Mouse (Mus musculus) gastrocnemius, postnatal 25 days (tissue): ENCODE data around the gene Wdr54. TPM values are rescaled to one million over a fixed set of nuclear protein-coding genes. Genes with fewer than 3 reads are reported as not detected.

Experiments
- DNase-seq: peaks from one replicate; pipeline ENCODE4 v3.0.0; 2022
- total RNA-seq, 2 experiments: library from RNA; stranded (reverse); gene quantifications; 1 replicate in 1 of 2; 2 replicates in 1 of 2; pipeline ENCODE4 v1.2.3; 2021

Wdr54 gene
- total RNA-seq, 2 experiments from 2014 or later, result 1.2 to 1.4 TPM

DNA sequence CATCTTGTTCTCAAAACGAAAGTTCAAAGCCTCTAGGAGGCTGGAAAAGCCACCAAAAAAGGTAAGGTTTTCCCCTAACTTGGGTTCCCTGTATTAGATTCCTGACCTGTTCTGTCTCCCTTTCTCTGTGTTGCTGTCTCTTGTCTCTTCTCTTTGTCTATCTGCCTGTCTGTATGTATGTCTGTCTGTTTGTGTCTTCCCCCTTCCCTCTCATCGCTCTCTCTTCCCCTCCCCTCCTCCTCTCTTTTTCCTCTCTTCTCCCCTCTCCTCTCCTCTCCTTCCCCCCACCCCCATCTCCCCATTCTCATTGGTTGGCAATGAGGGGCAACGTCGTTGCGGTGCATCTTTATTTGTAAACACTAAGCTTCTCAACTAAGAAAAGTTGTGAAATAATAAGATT lies 30.9 kb downstream of the Wdr54 start, which contains the start of gene Ino80b:
Gene Ino80b, minus strand, starts transcription at position 101 of the 400 bp plus-strand sequence.
- DNase-seq, result no peak

DNA sequence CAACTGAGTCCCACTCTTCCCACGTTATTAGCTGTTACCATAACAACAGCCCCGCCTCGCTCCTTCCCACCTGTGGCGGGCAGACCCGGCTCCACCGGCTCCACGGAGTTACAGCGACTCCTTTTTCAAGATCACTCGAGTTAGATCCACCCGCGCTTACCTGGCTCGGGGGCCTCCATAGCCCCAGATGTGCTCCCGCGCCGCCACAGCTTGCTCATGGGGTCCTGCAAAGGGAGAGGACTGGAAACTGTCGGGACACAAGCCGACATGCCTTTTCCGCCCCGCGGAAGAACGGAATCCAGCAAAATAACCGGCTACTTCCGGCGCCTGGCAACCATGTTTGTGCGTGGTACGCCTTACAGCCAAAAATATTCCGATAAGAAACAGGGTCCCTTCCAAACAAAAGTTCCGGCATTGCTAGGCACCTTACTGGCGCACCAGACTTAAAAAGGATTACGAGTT lies 31.3 kb downstream of the Wdr54 start:
- DNase-seq, result peak; percentile 89

DNA sequence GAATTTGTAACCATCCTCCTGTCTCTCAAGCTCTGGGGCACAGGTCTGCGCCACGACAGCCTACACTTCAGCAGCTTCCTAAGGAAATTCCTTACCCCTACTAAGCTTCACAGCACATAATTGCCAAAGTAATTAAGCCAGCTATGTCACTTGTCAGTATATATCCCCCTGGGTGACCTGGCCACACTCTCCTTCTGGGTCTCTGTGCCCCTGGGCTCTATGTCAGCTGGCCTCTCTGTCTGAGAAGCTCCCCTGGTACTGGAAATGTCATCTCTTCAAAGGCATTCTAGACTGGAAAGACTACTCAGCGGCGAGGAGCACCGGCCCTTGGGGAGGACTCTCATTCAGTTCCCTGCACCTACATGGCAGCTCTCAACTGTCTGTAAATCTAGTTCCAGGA lies 33.2 kb downstream of the Wdr54 start:
- DNase-seq, result no peak

DNA sequence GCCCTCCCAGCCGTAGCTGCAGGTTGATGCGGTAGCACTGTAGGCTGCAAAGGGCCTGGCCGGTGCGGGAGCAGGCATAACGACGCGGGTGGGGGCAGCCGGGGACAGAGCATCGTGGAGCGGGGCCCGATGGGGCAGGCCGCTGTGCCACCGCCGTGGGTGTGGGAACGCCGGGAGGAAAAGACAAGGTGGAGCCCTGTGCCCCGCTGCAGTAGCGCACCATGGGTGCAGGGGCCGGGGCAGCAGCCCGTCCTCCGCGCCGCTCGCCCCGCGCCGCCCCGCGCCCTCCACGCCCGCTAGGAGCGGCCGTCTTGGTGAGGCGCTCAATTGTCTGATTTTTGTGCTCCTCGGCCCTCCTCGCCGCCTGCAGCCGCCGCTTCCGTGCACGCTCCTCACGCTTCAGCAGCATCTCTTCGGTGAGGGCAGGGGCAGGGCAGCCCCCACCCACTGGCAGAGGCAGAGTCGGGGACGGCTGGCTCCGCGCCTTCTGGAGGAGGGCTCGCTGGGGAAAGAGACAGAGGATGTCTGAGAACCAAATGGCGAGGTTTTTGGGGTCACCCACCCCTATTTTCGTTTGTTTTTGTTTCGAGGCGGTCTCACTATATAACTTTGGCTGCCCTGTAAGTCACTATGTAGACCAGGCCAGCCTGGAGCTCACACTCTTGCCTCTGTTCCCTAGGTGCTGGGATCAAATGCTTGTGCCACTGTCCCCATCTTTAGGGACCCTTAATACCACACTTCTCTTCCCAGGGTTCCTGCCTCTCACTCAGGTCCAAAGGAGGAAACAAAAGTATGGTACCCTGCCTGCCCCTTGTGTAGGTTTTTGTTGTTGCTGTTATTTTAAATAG lies 34.1 kb downstream of the Wdr54 start:
- no peak for DNase-seq

DNA sequence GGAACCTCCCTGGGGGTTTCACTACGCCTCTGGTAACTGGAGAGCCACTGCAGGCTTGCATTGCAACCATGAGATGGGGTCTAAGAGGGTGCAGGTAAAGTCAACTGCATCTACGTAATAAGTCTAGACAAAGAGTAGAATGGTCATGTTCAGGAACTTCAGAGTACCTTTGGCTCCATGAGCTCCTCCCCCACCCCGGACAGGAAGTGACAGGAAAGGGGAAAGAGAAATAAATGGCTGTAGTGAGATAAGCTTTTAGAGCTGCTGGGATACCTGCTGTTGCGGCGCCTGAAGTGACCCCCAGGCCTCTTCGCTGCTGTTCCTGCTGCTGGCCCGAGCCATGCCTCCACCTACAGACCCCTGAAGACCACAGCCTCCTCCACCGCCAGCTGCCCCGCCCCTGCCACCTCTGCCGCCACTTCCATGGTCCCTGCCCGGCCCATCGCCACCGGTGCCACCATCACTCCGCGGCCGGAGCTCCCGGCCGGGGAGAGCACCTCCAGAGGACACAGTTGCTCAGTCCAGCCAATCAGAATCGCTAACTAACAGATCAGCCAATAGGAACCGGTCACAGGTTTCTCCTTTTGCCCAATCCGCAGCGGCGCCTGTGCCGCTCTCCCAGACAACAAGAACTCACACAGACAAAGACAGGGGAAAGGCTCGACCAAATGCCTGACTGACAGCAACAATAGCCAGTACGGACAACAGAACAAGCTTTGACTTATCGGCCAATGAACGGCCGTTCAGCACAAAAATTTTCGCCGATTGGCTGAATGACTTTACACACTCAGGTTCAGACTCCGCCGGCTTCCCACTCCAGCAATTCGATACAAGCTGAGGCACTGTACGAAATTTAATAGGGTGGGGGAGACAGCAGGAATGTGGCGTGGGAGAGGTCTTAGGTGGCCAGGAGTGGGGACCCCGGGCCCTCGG lies 35.0 kb downstream of the Wdr54 start, which contains the start of gene Wbp1:
Gene Wbp1, minus strand, starts transcription at position 630 of the 933 bp plus-strand sequence.
- DNase-seq, result peak; percentile 96

DNA sequence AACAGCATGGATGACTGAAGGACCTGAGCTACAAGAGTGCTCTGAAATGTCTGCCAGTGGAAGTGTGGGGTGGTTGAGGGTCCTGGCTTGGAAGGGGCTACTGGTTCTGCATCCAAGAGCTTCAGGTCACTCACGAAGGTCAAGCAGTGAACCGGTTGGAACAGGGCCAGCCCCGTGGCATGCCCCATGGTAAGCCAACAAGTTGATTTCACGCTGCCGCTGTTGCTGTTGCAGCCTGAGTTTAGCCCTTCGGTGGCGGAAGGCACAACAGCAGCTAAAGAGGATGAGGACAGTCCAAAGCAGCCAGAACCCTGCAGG lies 36.5 kb downstream of the Wdr54 start:
- DNase-seq, result no peak

DNA sequence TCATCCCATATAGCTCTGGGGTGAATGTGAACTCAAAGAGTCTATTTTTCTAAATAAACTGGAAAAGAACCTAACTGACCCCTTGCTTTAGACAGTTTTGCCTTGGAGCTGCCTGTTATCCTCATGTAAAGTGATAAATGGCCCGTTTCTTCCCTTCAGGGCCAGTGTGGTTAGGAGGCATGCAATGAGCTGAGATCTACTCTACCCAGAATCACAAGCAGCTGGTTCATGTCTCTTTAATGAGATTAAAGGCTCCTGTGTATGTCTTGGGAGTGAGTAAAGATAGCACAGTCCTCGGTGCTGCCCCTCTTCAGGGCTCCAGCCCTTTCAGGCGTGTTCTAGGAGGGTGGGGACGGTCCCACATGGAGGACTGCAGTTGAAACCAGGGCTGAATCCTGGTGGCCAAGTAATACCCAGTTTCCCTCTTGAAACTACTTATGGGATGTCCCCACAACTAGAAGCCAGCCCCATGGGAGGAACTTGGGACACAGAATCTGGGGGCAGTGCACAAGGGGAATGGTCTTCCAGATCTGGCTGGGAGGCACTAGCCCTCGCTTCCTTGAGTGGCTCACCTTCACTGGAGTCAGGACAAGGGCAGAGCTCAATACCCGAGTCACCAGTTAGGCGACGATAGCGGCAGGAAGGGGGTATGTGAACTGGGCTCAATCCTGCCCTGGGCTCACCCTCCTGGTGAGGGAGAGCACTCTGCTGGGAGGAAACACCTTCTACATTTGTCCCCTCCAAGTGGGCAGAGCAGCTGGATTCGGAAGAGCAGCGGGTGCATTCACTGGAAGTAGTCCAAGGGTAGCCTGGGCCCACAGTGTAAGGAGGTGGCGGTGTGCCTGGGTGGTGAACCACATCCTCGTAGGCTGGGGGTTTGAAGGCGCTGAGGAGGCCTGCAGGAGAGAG lies 37.1 kb downstream of the Wdr54 start:
- no peak for DNase-seq

DNA sequence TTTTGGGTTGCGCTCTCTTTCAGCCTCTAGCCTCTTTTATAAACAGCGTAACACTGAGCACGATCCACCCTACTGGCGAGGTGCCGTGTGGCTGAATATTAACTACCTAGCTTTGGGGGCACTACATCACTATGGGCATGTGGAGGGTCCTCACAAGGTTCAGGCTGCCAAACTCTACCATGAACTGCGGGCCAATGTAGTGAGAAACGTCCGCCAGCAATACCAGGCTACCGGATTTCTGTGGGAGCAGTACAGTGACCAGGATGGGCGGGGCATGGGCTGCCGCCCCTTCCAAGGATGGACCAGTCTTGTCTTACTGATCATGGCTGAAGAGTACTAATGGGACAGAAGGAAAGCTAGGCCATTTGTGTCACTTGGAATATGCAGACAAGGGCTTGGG lies 37.8 kb downstream of the Wdr54 start:
- DNase-seq, result no peak

DNA sequence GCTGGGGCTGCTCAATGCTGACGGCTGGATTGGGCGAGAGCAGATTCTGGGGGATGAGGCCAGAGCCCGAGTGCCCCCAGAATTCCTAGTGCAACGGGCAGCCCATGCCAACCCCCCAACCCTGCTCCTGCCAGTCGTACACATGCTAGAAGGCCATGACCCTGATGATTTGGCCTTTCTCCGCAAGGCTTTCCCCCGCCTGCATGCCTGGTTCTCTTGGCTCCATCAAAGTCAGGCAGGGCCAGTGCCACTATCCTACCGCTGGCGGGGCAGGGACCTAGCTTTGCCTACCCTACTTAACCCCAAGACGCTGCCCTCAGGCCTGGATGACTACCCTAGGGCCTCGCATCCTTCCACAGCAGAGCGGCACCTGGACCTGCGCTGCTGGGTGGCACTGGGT lies 38.6 kb downstream of the Wdr54 start:
- DNase-seq, result no peak

DNA sequence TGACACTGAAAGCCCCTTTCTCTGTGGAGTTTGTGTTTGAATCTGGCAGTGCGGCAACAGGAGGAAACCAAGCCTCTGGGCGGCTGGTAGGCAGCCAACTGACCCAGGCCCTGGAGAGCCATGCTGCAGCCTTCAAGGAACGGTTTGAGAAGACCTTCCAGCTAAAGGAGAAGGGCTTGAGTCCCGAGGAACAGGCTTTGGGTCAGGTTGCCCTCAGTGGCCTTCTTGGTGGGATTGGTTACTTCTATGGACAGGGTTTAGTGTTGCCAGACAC lies 39.1 kb downstream of the Wdr54 start:
- no peak for DNase-seq

DNA sequence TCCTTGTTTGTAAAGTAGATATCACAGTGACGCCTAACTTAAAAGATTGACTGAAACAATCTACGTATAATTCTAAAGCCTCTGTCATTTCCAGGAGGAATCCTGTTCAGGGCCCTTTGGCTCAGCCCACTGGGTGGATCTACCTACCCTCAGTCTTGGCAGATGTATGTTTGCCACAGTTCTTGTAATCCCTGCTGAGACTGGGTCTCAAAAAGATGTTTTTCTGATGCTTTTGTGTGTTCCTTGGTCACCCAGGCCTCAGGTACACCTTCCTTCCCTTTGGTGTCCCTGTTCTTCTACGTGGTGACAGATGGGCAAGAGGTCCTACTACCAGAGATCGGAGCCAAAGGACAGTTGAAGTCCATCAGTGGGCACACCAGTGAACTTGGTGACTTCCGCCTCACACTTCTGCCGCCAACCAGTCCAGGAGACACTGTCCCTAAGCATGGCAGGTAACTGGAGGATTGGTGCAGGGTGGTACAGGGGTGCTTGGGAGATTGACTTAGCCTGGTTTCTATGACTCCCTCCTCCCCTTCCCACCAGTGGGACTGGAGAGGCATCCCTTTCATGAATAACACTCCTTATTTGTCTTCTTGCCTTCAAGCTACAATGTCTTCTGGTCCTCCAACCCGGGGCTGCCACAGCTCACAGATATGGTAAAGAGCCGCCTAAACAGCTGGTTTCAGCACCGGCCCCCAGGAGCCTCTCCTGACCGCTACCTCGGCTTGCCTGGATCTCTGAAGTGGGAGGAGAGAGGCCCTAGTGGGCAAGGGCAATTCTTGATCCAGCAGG lies 39.6 kb downstream of the Wdr54 start:
- no peak for DNase-seq

DNA sequence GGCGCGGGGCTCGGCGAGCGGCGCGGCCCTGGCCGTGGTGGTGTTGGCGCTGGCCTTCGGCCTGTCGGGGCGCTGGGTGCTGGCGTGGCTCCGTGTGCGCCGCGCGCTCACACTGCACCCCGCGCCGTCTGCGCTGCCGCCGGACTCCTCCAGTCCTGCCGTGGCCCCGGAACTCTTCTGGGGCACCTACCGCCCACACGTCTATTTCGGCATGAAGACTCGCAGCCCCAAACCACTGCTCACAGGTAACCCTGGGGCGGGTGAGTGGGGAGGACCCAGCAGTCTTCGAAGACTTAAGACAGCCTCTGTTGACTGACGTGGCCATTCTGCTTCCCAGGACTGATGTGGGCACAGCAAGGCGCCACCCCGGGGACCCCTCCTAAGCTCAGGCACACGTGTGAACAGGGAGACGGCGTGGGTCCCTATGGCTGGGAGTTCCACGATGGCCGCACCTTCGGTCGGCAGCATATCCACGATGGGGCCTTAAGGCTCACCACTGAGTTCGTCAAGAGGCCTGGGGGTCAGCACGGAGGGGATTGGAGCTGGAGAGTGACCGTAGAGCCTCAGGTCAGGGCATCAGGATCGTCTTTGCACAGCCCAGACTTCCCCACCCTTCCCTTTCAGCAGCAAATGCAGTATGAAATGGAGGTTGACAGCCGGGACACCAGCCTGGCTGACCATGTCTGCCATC lies 40.4 kb downstream of the Wdr54 start:
- DNase-seq, result no peak

DNA sequence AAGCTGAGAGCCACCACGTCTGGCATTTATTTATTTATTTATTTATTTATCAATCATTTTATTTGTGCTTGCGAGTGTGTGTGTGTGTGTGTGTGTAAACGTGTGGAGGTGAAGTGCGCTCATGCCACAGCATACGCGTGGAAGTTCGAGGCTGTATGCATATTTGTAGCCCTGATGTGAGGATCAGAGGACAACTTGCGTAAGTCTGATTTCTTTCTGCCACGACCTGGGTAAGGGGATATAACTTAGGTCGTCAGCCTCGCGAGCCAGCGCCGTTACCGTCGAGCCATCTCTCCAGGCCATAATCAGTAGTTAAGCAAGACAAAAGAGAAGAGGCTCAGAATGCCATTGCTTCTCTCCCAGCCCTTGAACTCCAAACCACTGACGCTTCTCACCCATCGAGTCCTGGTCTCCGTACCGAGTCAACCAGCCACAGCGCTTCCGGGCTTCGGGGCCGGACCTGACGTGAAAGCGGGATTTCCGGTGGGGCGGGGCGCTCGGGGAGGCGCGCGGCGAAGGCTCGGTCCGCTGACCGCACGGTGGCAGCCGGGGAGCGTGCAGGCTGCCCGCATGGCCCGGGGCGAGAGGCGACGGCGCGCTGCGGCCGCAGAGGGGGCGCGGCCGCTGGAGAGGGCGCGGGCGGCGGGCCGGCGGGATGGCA lies 41.1 kb downstream of the Wdr54 start, which contains the start of gene Mogs:
Gene Mogs, plus strand, starts transcription at position 486 of the 661 bp plus-strand sequence.
- peak; percentile 92 for DNase-seq

DNA sequence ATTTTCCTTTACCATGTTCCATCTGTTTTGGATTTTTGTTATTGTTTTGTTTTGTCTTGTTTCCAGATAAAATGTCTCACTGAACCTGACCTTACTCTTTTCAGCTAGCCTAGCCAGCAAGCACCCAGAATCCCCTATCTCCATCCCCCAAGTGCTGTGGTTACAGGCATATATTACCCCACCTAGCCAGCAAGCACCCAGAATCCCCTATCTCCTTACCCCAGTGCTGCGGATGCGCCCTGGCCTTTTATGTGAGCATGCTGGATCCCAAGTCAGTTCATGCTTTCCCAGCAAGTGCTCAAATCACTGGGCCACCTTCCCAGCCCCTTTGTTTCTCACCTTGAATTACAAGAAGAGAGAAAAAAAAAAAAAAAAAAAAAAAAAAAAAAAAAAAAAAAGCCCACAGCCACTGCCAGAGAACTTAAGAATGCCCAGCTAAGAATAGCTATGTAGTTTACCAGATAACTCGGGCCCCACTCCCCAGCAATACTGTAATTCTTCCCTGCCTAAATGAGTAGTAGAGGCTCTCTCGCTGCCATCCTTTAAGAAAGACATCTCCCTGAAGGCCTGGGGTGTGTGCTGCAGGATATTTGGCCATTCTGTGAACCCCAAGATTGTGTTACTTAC lies 44.6 kb downstream of the Wdr54 start:
- no peak for DNase-seq

DNA sequence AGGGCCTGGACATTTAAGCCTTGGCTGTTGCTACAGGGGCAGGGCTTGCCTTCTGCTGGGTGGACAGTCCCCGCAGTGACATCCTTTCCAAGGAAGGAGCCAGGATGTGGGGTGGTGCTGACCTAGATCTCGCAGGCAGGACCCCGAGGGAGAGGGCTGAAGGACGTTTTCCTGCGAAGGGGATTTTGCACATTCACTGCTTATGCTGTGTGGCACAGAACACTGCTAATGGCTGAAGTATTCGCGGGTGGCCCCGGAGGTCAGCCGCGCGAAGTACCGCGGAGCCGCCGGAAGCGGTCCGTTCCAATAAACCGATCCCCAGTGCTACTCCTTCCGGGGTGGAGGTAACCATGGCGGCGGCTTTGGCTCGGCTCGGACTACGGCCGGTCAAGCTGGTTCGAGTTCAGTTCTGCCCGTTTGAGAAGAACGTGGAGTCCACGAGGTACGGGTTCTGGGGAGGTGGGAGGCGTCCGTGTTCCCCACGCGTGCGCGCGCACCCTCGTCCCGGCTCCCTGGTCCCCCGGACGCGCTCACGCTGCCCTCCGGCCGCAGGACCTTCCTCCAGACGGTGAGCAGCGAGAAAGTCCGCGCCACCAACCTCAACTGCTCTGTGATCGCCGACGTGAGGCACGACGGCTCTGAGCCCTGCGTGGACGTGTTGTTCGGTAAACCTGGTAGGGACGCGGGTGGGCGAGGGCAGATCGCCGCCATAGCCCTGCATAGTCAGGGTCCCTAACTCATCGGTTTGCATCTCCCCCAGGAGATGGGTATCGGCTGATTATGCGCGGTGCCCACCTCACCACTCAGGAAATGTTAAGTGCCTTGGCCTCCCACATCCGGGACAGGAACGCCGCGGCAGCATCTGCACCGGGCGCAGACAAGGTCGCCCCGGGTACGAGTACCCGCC lies 47.2 kb downstream of the Wdr54 start, which contains the start of gene Mrpl53:
Gene Mrpl53, plus strand, starts transcription at position 279 of the 907 bp plus-strand sequence.
- peak; percentile 78 for DNase-seq

DNA sequence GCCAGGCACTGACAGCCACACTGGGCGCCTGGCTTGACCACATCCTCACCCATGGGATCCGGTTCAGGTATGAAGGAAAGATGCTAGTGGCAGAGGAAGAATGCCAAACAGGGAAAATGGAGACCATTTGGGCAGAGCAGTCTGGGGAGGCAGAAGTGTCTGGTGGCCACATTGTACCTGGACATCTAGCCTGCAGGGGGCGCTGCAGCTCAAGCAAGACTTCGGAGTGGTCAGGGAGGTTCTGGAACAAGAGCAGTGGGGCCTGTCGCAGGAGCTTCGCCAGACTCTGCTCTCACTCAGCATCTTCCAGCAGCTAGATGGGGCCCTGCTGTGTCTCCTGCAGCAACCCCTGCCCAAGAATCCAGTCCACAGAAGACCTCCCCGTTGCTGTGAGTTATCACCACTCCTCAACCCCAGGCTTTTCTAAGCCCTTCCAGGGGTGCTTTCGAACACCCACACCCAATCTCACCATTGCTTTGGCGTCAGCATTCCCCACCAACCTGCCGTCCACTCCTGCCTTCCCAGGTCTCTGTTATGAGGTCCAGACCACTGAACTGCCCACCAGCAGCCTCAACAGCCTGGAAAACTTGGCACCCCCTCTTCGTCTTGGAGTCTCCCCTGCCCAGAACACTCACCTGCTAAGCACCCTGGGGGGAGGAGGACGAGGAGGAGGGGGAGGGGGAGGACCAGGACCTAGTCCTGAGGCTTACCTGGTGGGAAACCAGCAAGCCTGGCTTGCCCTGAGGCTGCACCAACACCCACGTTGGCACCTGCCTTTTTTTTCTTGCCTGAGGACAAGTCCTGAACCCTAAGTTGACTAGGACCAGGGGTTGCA lies 48.4 kb downstream of the Wdr54 start:
- peak; percentile 52 for DNase-seq

DNA sequence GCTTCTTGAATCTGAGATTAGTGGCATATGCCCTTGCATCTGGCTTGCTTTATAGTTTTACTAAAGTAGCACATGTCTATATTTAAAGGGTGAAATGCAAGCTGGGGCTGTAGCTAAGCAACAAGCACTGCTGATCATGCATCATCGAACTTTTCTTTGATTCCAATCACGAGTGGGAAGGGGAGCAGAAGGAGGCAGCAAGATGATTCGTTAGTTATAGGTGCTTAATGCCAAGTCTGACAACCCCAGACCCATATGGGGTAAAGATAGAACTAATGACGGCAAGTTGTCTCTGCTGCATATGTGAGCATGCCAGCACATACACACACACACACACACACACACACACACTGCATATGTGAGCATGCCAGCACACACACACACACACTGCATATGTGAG lies 52.0 kb downstream of the Wdr54 start:
- DNase-seq, result no peak
